Mouse (Mus musculus) cortical plate, adult 2 months (tissue): ENCODE data around the gene Cyp51.

Experiments used
- CTCF ChIP-seq: fragments of 200-500 bp; IDR thresholded peaks from 2 replicates; pipeline ENCODE4 v1.5.1; 2011; ENCODE audit warnings: mild to moderate bottlenecking, control low read depth, low read length; ENCODE audit not compliant: insufficient read depth; ENCODE audit errors: extremely low read depth
- POLR2A ChIP-seq: fragments of 200-500 bp; IDR thresholded peaks from 2 replicates; pipeline ENCODE4 v1.6.1; 2011; ENCODE audit warnings: mild to moderate bottlenecking, low read length, control low read depth; ENCODE audit not compliant: insufficient read depth; ENCODE audit errors: extremely low read depth

DNA sequence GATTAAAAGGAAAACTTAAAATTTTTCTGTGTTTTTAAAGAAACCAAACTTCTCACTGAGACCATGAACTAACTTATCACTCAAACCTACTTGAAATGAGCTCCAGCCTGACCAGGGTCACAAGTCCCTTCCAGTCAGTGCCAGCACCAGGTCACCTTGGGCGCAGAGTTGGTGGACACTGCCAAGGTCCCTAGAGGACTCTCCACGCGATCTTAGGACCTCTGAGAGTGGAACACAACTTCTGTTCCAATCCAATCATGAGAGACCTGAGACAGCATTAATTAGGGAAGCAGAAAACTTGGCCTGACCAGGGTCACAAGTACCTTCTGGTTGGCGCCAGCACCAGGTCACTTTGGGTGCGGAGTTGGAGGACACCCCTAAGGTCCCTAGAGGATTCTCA lies 10.1 kb downstream of the Cyp51 start:
- TF ChIP-seq CTCF (no peak), POLR2A (no peak)
